Mouse (Mus musculus): ENCODE measurements around the gene Ptges. TPM values are rescaled to one million over a fixed set of nuclear protein-coding genes. Genes with fewer than 3 reads are reported as not detected.

The Ptges gene
- polyA plus RNA-seq, 1 experiment from 2014 or later, result 29.2 TPM

DNA sequence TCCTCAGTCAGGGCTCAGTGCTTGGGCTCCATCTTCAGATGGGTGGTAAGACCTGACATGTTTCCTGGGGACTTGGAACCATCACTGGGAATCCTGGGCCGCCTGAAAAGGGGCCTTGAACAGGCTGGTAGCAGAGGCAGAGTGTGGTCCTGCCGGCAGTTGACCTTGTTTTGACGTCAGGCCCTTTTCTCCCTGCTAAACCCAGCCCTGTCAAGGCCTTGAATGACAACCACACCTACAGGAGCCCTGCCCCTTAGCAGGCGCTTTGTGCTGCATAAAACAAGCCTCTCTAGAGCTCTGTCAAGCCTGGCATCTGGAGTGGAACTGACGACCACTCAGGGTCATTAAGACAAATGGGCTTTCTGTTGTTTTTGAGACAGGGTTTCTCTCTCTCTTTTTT, 30.2 kb upstream of the Ptges start:
- TF ChIP-seq CTCF (IDR thresholded peaks at IDR 0.05; ENCODE audit: low read depth), result no peak
- no peak for TF ChIP-seq EP300 (optimal IDR thresholded peaks at IDR 0.05)
- H3K9me3 ChIP-seq (ENCODE audit: control insufficient read depth, low read length), result no peaks in the 10 kb centered on the region
- H3K9ac ChIP-seq (ENCODE audit: low read length), result no peak overlapping the region
- 43% methylated on average over 5 of the region's 5 CpGs for WGBS
- no peak overlapping the region for H3K27ac ChIP-seq (replicated peaks)
- H3K27me3 ChIP-seq (ENCODE audit: control insufficient read depth, insufficient read depth, low read length), result no peaks in the 10 kb centered on the region
- H3K4me1 ChIP-seq (replicated peaks; ENCODE audit: control insufficient read depth, insufficient read depth), result no peaks in the 10 kb centered on the region
- peaks cover 48% of the 10 kb centered on the region for H3K36me3 ChIP-seq (ENCODE audit: control insufficient read depth, insufficient read depth, low read length)
- H3K4me2 ChIP-seq (replicated peaks; ENCODE audit: low read depth), result no peak overlapping the region
- DNase-seq (ENCODE audit: low spot score), result no peak
- ATAC-seq (ENCODE audit: low FRiP score, low TSS enrichment), result no peak
- H3K4me3 ChIP-seq (ENCODE audit: low read depth, low read length), result no peak overlapping the region

DNA sequence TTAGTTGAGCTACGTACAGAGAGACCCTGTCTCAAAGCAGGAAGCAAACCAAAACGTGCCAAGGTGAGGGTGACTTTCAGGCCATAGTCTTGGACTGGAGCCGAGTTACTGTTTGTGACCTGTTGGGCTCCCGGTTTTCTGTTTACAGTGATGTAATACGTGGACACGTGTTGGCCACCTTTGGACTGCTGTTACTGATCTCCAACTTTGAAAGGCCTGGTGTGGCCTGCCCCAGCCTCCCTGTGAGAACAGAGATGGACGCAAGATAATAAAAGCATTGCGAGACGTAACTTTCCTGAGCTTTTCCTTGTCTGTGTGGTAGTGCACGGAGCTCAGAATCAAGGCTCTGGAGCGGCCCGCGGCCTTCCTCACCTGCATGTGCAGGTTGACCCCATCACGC, 29.1 kb upstream of the Ptges start:
- Histone ChIP-seq H3K27ac (replicated peaks) (no peak overlapping the region), H3K9ac (ENCODE audit: low read length) (no peak overlapping the region), H3K9me3 (ENCODE audit: control insufficient read depth, low read length) (no peaks in the 10 kb centered on the region), H3K36me3 (ENCODE audit: control insufficient read depth, insufficient read depth, low read length) (peaks cover 48% of the 10 kb centered on the region), H3K27me3 (ENCODE audit: control insufficient read depth, insufficient read depth, low read length) (no peaks in the 10 kb centered on the region), H3K4me3 (ENCODE audit: low read depth, low read length) (no peak overlapping the region), H3K4me1 (replicated peaks; ENCODE audit: control insufficient read depth, insufficient read depth) (peaks cover 3% of the 10 kb centered on the region; the same call in 1 of the 2 replicates), H3K4me2 (replicated peaks; ENCODE audit: low read depth) (no peak overlapping the region)
- DNase-seq (ENCODE audit: low spot score) (no peak), ATAC-seq (ENCODE audit: low FRiP score, low TSS enrichment) (peak; percentile 40; the same call in 1 of the 2 replicates)
- no peak for TF ChIP-seq CTCF (IDR thresholded peaks at IDR 0.05; ENCODE audit: low read depth)
- TF ChIP-seq EP300 (optimal IDR thresholded peaks at IDR 0.05), result no peak
- 74% methylated on average over 14 of the region's 14 CpGs for WGBS

DNA sequence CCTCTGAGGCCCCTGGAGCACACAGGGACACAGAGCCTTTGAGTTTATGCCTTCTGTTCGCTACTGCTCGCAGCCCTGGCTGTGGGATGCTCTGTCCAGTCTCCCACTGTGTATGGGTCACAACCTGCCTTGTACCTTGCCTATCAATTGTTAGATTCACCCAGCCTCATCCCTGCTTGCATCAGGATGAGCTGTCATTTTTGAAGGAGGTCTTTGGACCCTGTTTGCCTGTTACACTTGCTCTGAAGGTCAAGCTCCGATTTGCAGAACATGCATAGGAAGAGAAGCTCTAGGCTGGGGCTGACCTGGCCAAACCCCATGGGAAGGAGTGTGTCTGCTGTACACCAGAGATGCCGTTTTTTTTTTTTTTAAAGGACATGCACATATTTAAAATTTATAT, 27.8 kb upstream of the Ptges start:
- ATAC-seq (ENCODE audit: low FRiP score, low TSS enrichment) (no peak), DNase-seq (ENCODE audit: low spot score) (no peak)
- TF ChIP-seq EP300 (optimal IDR thresholded peaks at IDR 0.05) (no peak), CTCF (IDR thresholded peaks at IDR 0.05; ENCODE audit: low read depth) (no peak)
- H3K9ac ChIP-seq (ENCODE audit: low read length), result no peak overlapping the region
- no peak overlapping the region for H3K4me3 ChIP-seq (ENCODE audit: low read depth, low read length)
- H3K9me3 ChIP-seq (ENCODE audit: control insufficient read depth, low read length), result no peaks in the 10 kb centered on the region
- no peaks in the 10 kb centered on the region for H3K27me3 ChIP-seq (ENCODE audit: control insufficient read depth, insufficient read depth, low read length)
- peaks cover 38% of the 10 kb centered on the region for H3K36me3 ChIP-seq (ENCODE audit: control insufficient read depth, insufficient read depth, low read length)
- 75% methylated on average over 4 of the region's 4 CpGs for WGBS
- H3K27ac ChIP-seq (replicated peaks), result no peak overlapping the region
- peaks cover 5% of the 10 kb centered on the region; the same call in 1 of the 2 replicates for H3K4me1 ChIP-seq (replicated peaks; ENCODE audit: control insufficient read depth, insufficient read depth)
- H3K4me2 ChIP-seq (replicated peaks; ENCODE audit: low read depth), result no peak overlapping the region

DNA sequence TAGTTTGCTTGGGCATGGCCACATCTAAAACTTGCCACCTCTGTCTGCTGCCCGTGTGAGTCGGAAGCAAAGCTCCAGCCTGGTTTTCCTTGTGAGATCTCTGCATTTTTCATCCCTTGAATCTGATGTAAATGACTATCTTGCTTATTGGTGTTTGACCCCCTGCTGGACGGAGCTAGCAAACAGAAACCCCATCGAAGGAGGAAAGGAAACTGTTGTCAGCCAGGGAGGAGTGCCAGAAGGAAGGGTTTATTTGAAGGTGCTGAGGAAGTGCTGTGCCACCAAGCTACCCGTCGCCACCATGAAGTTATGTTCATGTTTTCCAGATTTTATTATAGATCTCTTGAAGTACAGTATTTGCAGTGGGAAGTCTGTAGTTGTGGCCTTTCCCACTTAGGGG, 25.1 kb upstream of the Ptges start:
- Histone ChIP-seq H3K4me2 (replicated peaks; ENCODE audit: low read depth) (peak overlapping the region; percentile 20; the same call in 1 of the 2 replicates), H3K4me3 (ENCODE audit: low read depth, low read length) (no peak overlapping the region), H3K9me3 (ENCODE audit: control insufficient read depth, low read length) (no peaks in the 10 kb centered on the region), H3K36me3 (ENCODE audit: control insufficient read depth, insufficient read depth, low read length) (peaks cover 24% of the 10 kb centered on the region), H3K27ac (replicated peaks) (no peak overlapping the region), H3K27me3 (ENCODE audit: control insufficient read depth, insufficient read depth, low read length) (no peaks in the 10 kb centered on the region), H3K4me1 (replicated peaks; ENCODE audit: control insufficient read depth, insufficient read depth) (peaks cover 5% of the 10 kb centered on the region; the same call in 1 of the 2 replicates), H3K9ac (ENCODE audit: low read length) (no peak overlapping the region)
- no peak for ATAC-seq (ENCODE audit: low FRiP score, low TSS enrichment)
- no peak for DNase-seq (ENCODE audit: low spot score)
- WGBS, result 53% methylated on average over 6 of the region's 6 CpGs
- TF ChIP-seq EP300 (optimal IDR thresholded peaks at IDR 0.05), result no peak
- TF ChIP-seq CTCF (IDR thresholded peaks at IDR 0.05; ENCODE audit: low read depth), result peak; percentile 32; the same call in 1 of the 2 replicates

DNA sequence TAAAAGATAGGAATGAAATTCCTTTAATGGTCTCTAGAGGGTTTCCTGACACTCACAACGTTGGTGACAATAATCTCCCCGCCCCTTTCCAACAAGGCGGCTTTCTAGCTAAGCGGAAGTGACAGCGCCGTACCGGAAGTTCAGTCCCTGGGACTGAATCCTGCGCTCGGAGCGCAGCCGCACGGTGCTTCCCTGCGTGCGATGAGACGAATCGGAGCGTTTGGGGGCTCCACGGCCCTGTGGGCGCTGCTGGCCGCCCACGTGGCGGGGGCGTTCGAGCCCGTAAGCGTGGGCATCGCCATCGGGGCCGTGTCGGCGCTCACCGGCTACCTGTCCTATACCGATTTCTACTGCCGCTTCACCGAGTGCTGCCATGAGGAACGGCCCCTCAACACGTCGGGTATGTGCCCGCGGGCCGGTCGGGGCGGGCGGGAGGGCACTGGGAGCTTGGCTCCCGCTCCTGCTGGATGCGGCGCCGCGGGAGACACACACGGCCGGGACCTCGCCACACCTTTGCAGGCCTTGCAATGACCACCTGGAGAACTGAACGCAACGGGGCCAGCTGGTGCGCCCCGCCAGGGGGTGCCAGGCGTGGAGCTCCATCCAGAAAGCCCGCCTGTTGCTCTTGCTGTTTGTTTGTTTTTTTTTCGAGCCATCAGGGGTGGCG, 23.3 kb upstream of the Ptges start, which contains the start of gene Tor1b:
Gene Tor1b, plus strand, starts transcription at position 136 of the 667 bp plus-strand sequence.
- Histone ChIP-seq H3K4me1 (replicated peaks; ENCODE audit: control insufficient read depth, insufficient read depth) (peaks cover 5% of the 10 kb centered on the region; the same call in 1 of the 2 replicates), H3K4me2 (replicated peaks; ENCODE audit: low read depth) (peak within 1 kb of the TSS; percentile 84), H3K9me3 (ENCODE audit: control insufficient read depth, low read length) (no peaks in the 10 kb centered on the region), H3K9ac (ENCODE audit: low read length) (peak within 1 kb of the TSS; percentile 86), H3K27ac (replicated peaks) (peak within 1 kb of the TSS; percentile 85), H3K36me3 (ENCODE audit: control insufficient read depth, insufficient read depth, low read length) (peaks cover 10% of the 10 kb centered on the region), H3K27me3 (ENCODE audit: control insufficient read depth, insufficient read depth, low read length) (no peaks in the 10 kb centered on the region), H3K4me3 (ENCODE audit: low read depth, low read length) (peak within 1 kb of the TSS; percentile 73)
- TF ChIP-seq EP300 (optimal IDR thresholded peaks at IDR 0.05) (no peak), CTCF (IDR thresholded peaks at IDR 0.05; ENCODE audit: low read depth) (peak; percentile 52)
- under 1% methylated on average over 60 of the region's 60 CpGs for WGBS
- ATAC-seq (ENCODE audit: low FRiP score, low TSS enrichment), result peak; percentile 85
- peak; percentile 86 for DNase-seq (ENCODE audit: low spot score)

DNA sequence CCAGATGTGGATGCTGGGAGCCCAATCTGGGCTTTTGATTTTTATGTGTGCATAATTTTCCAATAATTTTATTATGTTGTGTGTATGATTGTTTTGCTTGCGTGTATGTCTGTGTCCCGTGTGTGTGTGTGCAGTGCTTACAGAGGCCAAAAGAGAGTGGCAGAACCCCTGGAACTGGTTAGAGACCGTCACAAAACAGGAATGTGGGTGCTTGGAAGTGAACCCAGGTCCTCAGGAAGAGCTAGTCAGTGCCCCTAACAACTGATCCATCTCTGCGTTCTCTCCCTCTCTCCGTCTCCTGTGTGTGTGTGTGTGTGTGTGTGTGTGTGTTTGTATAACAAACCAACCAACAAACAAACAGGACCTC, 22.8 kb upstream of the Ptges start:
- DNase-seq (ENCODE audit: low spot score) (no peak), ATAC-seq (ENCODE audit: low FRiP score, low TSS enrichment) (no peak; the same call in 1 of the 2 replicates)
- Histone ChIP-seq H3K27me3 (ENCODE audit: control insufficient read depth, insufficient read depth, low read length) (no peaks in the 10 kb centered on the region), H3K27ac (replicated peaks) (peak overlapping the region; percentile 85), H3K9ac (ENCODE audit: low read length) (0 out of 2 replicates have a peak overlapping the region, but pooled peaks have one; percentile 8), H3K4me2 (replicated peaks; ENCODE audit: low read depth) (peak overlapping the region; percentile 84), H3K4me3 (ENCODE audit: low read depth, low read length) (peak overlapping the region; percentile 73), H3K36me3 (ENCODE audit: control insufficient read depth, insufficient read depth, low read length) (peaks cover 10% of the 10 kb centered on the region), H3K9me3 (ENCODE audit: control insufficient read depth, low read length) (no peaks in the 10 kb centered on the region), H3K4me1 (replicated peaks; ENCODE audit: control insufficient read depth, insufficient read depth) (peaks cover 5% of the 10 kb centered on the region; the same call in 1 of the 2 replicates)
- TF ChIP-seq EP300 (optimal IDR thresholded peaks at IDR 0.05), result no peak
- TF ChIP-seq CTCF (IDR thresholded peaks at IDR 0.05; ENCODE audit: low read depth), result no peak
- 24% methylated on average over 5 of the region's 5 CpGs for WGBS

All from stomach, postnatal 0 days (tissue).